Mouse (Mus musculus) regulatory T cell (primary cell): ENCODE measurements at regions not wholly inside any gene's neighbourhood (a gene's known extent, or its start where the extent isn't known, plus 50 kb on each side); places are given as distances from the start of the nearest gene placed in this dataset.

Experiments used
- in situ Hi-C: fragments of 300-600 bp; cut with MboI, MseI; formaldehyde crosslinking; loops from one replicate; pipeline ENCODE4 v1.15.1; 2025; ENCODE audit warnings: high pct_unique_total_duplicates

DNA sequence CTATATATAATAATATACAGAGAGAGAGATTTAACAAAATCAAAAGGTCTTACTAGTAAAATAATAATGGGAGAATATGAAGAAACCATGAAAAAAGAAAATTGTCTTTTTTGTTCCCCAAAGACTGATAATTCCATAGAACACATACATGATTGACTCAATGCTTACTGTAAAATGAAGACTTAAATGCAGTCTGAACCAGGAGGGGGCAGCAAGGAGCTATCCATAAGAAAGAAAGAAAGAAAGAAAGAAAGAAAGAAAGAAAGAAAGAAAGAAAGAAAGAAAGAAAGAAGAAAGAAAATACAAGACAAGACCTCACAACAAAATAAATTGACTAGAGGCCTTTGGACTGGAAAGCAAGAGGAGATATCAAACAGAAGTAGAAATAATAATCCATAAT is 868.8 kb upstream of the Acvr2a start:
- in situ Hi-C loops = no loop called here

- in situ Hi-C loops = no loop called here
Measured at GRCm38 (mm10) chr2:47991132-47991531, 822.8 kb upstream of the Acvr2a start.

DNA sequence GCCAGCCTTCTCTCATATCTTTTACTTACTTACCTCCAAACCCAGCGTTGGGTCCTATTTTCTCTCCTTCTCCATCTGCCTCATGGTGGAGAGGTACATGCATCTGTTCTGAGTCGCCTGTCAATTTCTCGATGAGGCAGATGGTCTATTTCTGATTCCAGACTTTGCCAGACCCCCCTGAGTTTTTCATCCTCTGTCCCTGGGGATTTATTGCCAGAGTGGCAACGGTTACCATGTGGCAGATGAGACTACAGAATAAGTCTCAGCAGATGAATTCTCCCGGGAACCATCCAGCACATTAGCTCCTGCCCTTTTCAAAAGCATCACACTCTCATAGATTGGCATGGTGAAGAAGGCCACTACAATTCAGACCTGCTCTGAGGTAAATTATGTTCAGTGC is 819.7 kb upstream of the Acvr2a start:
- in situ Hi-C loops = no loop called here

DNA sequence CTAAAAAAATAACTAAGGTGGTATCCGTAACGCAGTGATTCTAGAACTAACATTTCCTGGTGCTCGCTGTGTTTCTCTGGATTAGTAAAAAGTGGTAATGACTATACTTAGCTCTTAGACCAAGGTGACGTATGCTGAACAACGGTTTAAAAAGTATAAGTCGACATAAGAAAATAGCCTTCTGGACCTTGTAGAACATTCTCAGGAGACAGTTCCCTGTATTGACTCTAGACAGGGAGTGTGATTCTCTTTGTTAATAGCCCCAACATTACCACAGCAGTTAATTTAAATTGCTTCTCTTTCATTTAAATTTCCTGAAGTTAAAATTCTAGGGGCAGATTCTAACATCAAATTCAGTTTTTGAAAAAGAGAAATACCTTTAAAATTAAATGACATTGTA is 812.7 kb upstream of the Acvr2a start:
- in situ Hi-C loops = loop anchor here (5.0 kb wide), 1 partner anchor 886 kb away; no protein-coding TSS in a partner anchor

DNA sequence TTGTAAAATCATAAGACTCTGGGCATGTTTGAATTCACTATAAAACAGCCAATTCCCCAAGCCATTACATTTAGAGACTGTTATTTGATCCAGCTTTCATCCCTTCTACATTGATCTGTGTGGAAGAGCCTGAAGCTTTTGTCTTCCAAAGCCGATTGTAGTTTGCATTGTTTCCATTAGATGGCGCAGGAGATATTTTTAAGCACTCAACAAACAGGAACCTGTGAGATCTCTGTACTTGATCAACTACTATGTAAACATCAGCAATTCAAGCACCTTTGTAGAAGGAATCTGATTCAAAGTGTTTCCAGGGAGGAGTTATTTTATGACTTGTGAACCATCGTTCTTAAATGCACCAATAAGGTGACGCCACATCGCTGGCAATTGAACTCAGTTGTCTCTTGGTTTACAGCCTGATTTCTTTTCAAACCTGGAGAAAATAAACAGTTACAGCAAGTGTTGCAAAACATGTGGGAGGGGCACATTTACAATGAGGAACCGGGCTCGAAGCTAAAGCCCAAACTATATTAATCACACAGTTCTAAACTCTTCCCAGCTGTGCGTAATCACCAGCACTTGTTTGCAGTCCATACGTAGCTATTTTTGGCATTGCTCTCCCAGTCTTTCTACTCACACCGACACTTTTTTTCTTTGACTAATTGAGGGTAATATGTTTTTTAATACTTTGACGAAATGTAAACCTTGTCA is 812.0 kb upstream of the Acvr2a start:
- in situ Hi-C loops = loop anchor here (5.0 kb wide), 1 partner anchor 885 kb away; no protein-coding TSS in a partner anchor

DNA sequence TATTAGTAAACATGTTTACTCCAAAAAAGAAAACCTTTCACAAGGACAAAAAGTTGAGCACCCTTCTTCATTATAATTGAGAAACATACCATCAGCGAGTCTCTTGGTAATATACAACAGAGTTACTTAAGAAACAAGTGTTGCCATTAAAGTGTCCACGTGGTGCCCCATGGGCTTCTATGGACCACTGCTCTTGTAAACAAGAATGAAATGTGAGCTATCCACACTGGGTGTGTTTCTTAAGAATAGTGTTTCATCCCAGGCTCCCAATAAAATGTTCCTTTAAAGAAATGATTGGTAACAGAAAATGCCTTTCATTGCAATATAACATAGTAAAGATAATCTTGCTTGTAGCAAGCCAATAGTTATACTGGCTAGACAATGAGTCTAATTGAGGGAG is 803.6 kb upstream of the Acvr2a start:
- in situ Hi-C loops = no loop called here

GRCm38 (mm10) chr2:48027559-48027958 is 786.4 kb upstream of the Acvr2a start:
- in situ Hi-C loops = no loop called here

- in situ Hi-C loops = no loop called here
Measured at GRCm38 (mm10) chr2:48061375-48061774, 752.5 kb upstream of the Acvr2a start.

- in situ Hi-C loops = no loop called here
Measured at GRCm38 (mm10) chr2:48063436-48063835, 750.5 kb upstream of the Acvr2a start.

GRCm38 (mm10) chr2:48065162-48065561 is 748.7 kb upstream of the Acvr2a start:
- in situ Hi-C loops = no loop called here

DNA sequence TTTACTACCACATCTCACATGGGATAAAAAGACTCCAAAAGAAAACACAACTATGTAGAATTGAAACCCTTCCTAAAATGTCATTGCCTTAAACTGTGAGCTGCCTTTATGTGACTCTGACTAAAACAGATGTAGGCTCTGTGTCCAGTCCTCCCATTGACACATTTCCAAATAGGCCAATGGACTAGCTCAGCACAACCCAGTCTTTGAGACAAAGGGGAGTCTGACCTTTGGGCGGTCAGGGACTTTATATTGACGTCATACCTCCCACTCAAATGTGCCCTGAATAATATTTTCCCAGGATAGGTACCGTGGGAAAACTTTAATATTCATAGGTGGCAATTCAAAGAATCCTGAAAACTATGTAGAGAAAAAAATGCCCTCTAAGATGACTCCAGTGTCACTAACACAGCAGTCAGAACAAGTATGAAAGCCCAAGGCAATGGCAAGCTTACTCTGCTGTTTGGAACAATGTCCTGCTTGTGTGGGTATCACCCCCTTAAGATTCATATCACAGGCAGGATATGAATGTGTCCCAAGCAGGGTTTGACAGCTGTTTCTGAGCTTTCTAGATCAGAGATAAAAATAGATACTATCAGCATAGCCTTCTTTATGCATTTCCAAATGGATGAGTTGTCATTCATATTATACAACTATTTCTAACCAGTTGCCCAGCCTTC is 731.6 kb upstream of the Acvr2a start:
- in situ Hi-C loops = no loop called here

- in situ Hi-C loops = no loop called here
Measured at GRCm38 (mm10) chr2:48098287-48098686, 715.6 kb upstream of the Acvr2a start.

DNA sequence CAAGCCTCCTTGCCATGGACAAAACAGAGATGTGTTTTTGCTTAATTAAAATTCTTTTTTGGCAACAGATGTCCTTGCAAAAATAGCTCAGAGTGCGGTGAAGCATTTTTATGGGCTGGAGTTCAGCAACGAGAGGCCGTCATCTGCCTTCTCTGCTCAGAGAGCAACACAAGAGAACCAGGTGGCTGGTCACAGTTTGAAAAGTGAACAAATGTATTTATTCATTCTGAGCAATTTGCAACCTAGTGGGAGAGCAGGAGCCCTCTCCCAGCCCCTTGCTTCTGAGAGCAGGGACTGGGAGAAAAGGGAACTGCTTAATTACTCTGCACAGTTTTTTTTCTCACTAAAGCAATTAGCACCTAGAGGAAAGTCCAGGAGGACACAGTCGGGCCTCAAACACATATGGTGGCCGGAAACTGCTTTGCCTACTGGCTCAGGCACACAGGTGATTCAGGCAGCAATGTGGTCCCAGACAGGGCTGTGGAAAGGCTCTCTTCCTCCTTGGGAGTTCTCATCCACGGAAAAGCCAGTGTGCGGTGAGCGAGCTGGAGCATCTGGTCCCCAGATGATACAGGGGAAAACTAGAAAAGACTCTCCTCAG is 714.9 kb upstream of the Acvr2a start:
- in situ Hi-C loops = no loop called here

GRCm38 (mm10) chr2:48123662-48124061 is 690.2 kb upstream of the Acvr2a start:
- in situ Hi-C loops = no loop called here

- in situ Hi-C loops = no loop called here
Measured at GRCm38 (mm10) chr2:48138051-48138611, 675.8 kb upstream of the Acvr2a start.

- in situ Hi-C loops = no loop called here
Measured at GRCm38 (mm10) chr2:48141281-48141680, 672.6 kb upstream of the Acvr2a start.

DNA sequence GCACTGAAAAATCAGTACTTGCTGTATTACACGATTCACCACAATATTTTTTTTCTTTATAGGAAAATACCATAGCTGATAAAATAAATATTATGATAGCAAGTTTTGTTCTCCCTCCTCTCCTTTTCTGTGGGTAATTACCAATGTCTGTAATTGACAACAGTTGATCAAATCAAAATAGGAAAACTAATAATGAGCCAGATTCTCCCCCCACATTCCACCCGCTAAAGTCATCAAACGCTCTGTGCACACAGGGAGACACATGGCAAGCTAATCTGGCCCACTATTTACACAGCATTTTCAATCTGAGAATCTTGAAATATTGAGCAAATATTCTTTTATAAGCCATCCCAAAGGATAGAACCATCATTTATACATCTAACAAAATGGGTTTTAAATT is 659.2 kb upstream of the Acvr2a start:
- in situ Hi-C loops = no loop called here

GRCm38 (mm10) chr2:48172626-48173025 is 641.3 kb upstream of the Acvr2a start:
- in situ Hi-C loops = no loop called here

DNA sequence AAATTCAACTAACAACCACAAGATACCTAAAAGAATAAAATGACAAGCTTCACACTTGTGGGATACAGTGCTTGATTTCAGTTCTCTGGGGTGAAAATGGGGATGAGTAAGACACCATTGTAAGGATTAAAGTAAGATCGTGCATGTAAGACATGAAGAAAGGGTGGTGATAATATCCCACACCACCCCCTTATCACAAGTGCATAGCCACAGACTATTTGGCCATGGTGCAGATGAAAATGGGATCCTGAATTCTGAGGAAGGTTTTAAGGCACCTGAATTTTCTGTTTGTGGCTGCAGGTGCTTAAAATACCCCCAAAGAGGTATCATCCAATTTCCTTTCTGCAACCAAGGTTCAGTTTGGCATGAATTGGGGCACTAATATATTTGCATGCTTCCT is 627.7 kb upstream of the Acvr2a start:
- in situ Hi-C loops = no loop called here

DNA sequence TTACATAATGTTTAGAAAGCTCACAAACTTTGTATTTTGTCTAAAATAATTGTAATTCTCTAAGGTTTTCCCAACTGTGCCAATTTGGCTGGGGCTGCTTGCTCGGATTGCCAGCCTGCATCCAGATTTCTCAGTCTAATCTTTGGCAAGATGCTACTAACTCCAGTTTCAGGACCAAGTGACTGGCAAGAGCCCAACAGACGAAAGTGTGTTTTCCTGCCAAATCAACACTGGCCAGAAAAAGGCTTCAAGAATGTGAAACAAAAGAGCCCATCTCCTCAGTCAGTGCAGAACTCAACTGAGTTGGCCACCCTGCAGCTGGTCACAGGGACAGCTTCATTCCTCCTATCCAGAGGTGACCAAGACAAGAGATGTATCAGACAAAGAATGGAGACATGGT is 627.3 kb upstream of the Acvr2a start:
- in situ Hi-C loops = no loop called here

DNA sequence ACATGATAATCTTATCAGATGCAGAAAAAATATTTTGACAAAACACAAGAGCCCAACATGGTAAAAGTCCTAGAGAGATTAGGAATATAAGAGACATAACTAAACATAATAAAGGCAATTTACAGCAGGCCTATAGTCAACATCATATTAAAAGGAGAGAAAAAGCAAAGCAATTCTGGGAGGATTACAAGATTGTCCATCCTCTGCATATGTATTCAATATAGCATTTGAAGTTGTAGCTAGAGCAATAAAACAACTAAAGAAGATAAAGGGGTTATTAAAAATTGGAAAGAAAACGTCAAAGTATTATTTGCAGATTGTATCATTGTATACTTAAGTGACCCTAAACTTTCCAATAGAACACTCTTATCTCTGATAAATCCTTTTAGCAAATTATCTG is 602.1 kb upstream of the Acvr2a start:
- in situ Hi-C loops = no loop called here

DNA sequence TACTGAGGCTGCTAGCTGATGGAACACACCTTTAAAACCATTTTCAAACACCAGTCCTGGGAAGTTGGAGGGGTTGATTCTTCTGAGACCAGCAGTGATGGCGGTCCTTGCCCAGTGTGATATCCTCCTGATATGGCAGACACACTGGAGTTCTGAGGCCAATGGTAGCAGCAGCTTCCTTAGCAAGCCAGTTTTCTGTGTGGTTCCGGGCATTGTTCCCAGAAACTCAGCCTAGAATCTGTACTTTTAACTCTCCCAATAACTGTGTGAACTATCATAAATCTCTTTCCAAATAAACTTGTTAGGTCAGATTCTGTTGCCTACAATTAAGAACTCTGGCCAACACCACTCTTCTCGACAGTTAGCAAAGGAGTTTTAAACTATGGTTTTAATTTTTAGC is 593.1 kb upstream of the Acvr2a start:
- in situ Hi-C loops = no loop called here
